Comparison of ENCODE assay signal across 12 mouse cellular contexts in genomic region chr14:16897747-16898544, GRCm38 (mm10).
DNase-seq lines count a peak whose midpoint lies in the region; ATAC-seq and TF ChIP-seq lines count a peak whose summit lies in the region.
"Had no signal": no experiment of that assay in that cellular context is flagged by ENCODE, and none has a peak within 500 bp of the region (broad histone marks: within the 10 kb centered on the region; RNA-seq: fewer than 3 reads in every experiment).

No protein-coding gene starts in this region.

- no peak for TF ChIP-seq CTCF in intestine, postnatal 0 days (IDR thresholded peaks at IDR 0.05; ENCODE audit: low read depth)
- no peak for TF ChIP-seq CTCF in midbrain, postnatal 0 days (IDR thresholded peaks at IDR 0.05)
- TF ChIP-seq CTCF in thymus, adult 2 months (IDR thresholded peaks at IDR 0.05; ENCODE audit: borderline replicate concordance, control insufficient read depth, extremely low read depth, insufficient read depth, low read length, poor library complexity) = no peak

- ATAC-seq in intestine, embryonic 14.5 days (replicated peaks; ENCODE audit: low FRiP score, low TSS enrichment, low read depth) = 0 out of 2 replicates have a peak, but pooled peaks have one; percentile 53
- ATAC-seq in intestine, postnatal 0 days = no peak
- no peak for ATAC-seq in midbrain, postnatal 0 days (ENCODE audit: low FRiP score)
- ATAC-seq in midbrain, embryonic 13.5 days = no peak
- peak; percentile 55; the same call in 1 of the 2 replicates for ATAC-seq in intestine, embryonic 16.5 days
- ATAC-seq: activated CD4-positive, CD25-positive, alpha-beta regulatory T cell, adult 4 months had no signal

- TF ChIP-seq POLR2A in thymus, adult 2 months (IDR thresholded peaks at IDR 0.05; ENCODE audit: control insufficient read depth, extremely low read depth, insufficient read depth, low read length, poor library complexity) = no peak

- no peaks in the 10 kb centered on the region for H3K27me3 ChIP-seq in intestine, embryonic 14.5 days (replicated peaks; ENCODE audit: control insufficient read depth, insufficient read depth, low read length)
- H3K27me3 ChIP-seq in intestine, postnatal 0 days (replicated peaks; ENCODE audit: control insufficient read depth, insufficient read depth, low read length) = no peaks in the 10 kb centered on the region
- H3K27me3 ChIP-seq in midbrain, postnatal 0 days (ENCODE audit: insufficient read depth, low read length) = no peaks in the 10 kb centered on the region
- no peaks in the 10 kb centered on the region for H3K27me3 ChIP-seq in midbrain, embryonic 13.5 days
- H3K27me3 ChIP-seq in intestine, embryonic 16.5 days (replicated peaks; ENCODE audit: control insufficient read depth, insufficient read depth, low read length) = no peaks in the 10 kb centered on the region
- no peaks in the 10 kb centered on the region for H3K27me3 ChIP-seq in thymus, adult 2 months (ENCODE audit: control insufficient read depth, insufficient read depth, low read length)

- H3K4me3 ChIP-seq in intestine, embryonic 14.5 days (ENCODE audit: low read depth, low read length) = no peak overlapping the region
- H3K4me3 ChIP-seq in intestine, postnatal 0 days (ENCODE audit: low read depth, low read length) = no peak overlapping the region
- H3K4me3 ChIP-seq in midbrain, postnatal 0 days (ENCODE audit: low read depth, low read length) = no peak overlapping the region
- H3K4me3 ChIP-seq in midbrain, embryonic 13.5 days (replicated peaks) = no peak overlapping the region
- H3K4me3 ChIP-seq in intestine, embryonic 16.5 days (ENCODE audit: low read length) = no peak overlapping the region
- H3K4me3 ChIP-seq in thymus, adult 2 months (ENCODE audit: control insufficient read depth, insufficient read depth, low read length) = no peak overlapping the region

- intact Hi-C loops in heart, postnatal 36 days (cut with DNase I) = no loop called here

- no peaks in the 10 kb centered on the region for H3K9me3 ChIP-seq in intestine, embryonic 14.5 days (ENCODE audit: control insufficient read depth, low read length)
- H3K9me3 ChIP-seq in intestine, postnatal 0 days (ENCODE audit: control insufficient read depth) = no peaks in the 10 kb centered on the region
- no peaks in the 10 kb centered on the region for H3K9me3 ChIP-seq in midbrain, postnatal 0 days (ENCODE audit: low read length)
- no peaks in the 10 kb centered on the region for H3K9me3 ChIP-seq in midbrain, embryonic 13.5 days
- no peaks in the 10 kb centered on the region for H3K9me3 ChIP-seq in intestine, embryonic 16.5 days (ENCODE audit: control insufficient read depth, low read length)

- 0 out of 2 replicates have a peak, but pooled peaks cover 6% of the 10 kb centered on the region for H3K4me1 ChIP-seq in intestine, embryonic 14.5 days (replicated peaks; ENCODE audit: control insufficient read depth, insufficient read depth, low read length)
- H3K4me1 ChIP-seq in intestine, postnatal 0 days (replicated peaks; ENCODE audit: control insufficient read depth, insufficient read depth, low read length) = no peaks in the 10 kb centered on the region
- no peaks in the 10 kb centered on the region for H3K4me1 ChIP-seq in midbrain, postnatal 0 days (ENCODE audit: insufficient read depth, low read length)
- no peaks in the 10 kb centered on the region; the same call in 1 of the 2 replicates for H3K4me1 ChIP-seq in midbrain, embryonic 13.5 days (replicated peaks)
- H3K4me1 ChIP-seq in intestine, embryonic 16.5 days (ENCODE audit: control insufficient read depth, insufficient read depth, low read length) = peaks cover 10% of the 10 kb centered on the region
- H3K4me1 ChIP-seq in thymus, adult 2 months (replicated peaks; ENCODE audit: control insufficient read depth, insufficient read depth, low read length) = no peaks in the 10 kb centered on the region

- H3K4me2 ChIP-seq in intestine, embryonic 14.5 days (ENCODE audit: low read length) = no peak overlapping the region
- H3K4me2 ChIP-seq in intestine, postnatal 0 days (replicated peaks; ENCODE audit: low read depth) = no peak overlapping the region
- no peak overlapping the region for H3K4me2 ChIP-seq in midbrain, postnatal 0 days (ENCODE audit: low read depth, low read length, poor library complexity, severe bottlenecking)
- H3K4me2 ChIP-seq in midbrain, embryonic 13.5 days (replicated peaks) = no peak overlapping the region
- no peak overlapping the region for H3K4me2 ChIP-seq in intestine, embryonic 16.5 days (ENCODE audit: low read depth, low read length)

- H3K9ac ChIP-seq in intestine, embryonic 14.5 days (ENCODE audit: low read length) = no peak overlapping the region
- no peak overlapping the region for H3K9ac ChIP-seq in intestine, postnatal 0 days (ENCODE audit: low read depth, low read length)
- H3K9ac ChIP-seq in midbrain, postnatal 0 days (replicated peaks; ENCODE audit: low read length, poor library complexity, severe bottlenecking) = no peak overlapping the region
- H3K9ac ChIP-seq in midbrain, embryonic 13.5 days (replicated peaks) = no peak overlapping the region
- H3K9ac ChIP-seq in intestine, embryonic 16.5 days (ENCODE audit: low read depth, low read length) = no peak overlapping the region

- WGBS in intestine, embryonic 14.5 days = 25% methylated on average over 3 of the region's 3 CpGs
- WGBS in intestine, postnatal 0 days = 33% methylated on average over 3 of the region's 3 CpGs
- 55% methylated on average over 3 of the region's 3 CpGs for WGBS in midbrain, postnatal 0 days
- 59% methylated on average over 3 of the region's 3 CpGs for WGBS in midbrain, embryonic 13.5 days
- WGBS in intestine, embryonic 16.5 days = 31% methylated on average over 3 of the region's 3 CpGs
- 84% methylated on average over 3 of the region's 3 CpGs for WGBS in thymus, adult 2 months

- no peak overlapping the region for H3K27ac ChIP-seq in intestine, embryonic 14.5 days (ENCODE audit: low read depth)
- no peak overlapping the region for H3K27ac ChIP-seq in intestine, postnatal 0 days (ENCODE audit: low read depth, low read length)
- no peak overlapping the region for H3K27ac ChIP-seq in midbrain, postnatal 0 days (ENCODE audit: low read depth, low read length)
- H3K27ac ChIP-seq in midbrain, embryonic 13.5 days = no peak overlapping the region
- H3K27ac ChIP-seq in intestine, embryonic 16.5 days (ENCODE audit: low read length) = no peak overlapping the region
- no peak overlapping the region for H3K27ac ChIP-seq in thymus, adult 2 months (ENCODE audit: control insufficient read depth, insufficient read depth, low read length)

- DNase-seq in intestine, embryonic 14.5 days (ENCODE audit: low spot score) = no peak
- peak; percentile 28 for DNase-seq in midbrain, postnatal 0 days (ENCODE audit: low spot score)
- DNase-seq in heart, postnatal 36 days = no peak
- DNase-seq in thymus, adult 2 months = no peak
- no peak for DNase-seq in left cerebral cortex, adult 11 months (ENCODE audit: low spot score)
- DNase-seq: heart, postnatal 10 days; lung, postnatal 36 days; right cerebral cortex, postnatal 25 days had no signal

- no peaks in the 10 kb centered on the region for H3K36me3 ChIP-seq in intestine, embryonic 14.5 days (ENCODE audit: control insufficient read depth, insufficient read depth, low read length)
- H3K36me3 ChIP-seq in intestine, postnatal 0 days (ENCODE audit: control insufficient read depth, insufficient read depth) = no peaks in the 10 kb centered on the region
- H3K36me3 ChIP-seq in midbrain, postnatal 0 days (ENCODE audit: insufficient read depth, low read length) = no peaks in the 10 kb centered on the region
- H3K36me3 ChIP-seq in midbrain, embryonic 13.5 days = no peaks in the 10 kb centered on the region
- no peaks in the 10 kb centered on the region for H3K36me3 ChIP-seq in intestine, embryonic 16.5 days (ENCODE audit: control insufficient read depth, insufficient read depth, low read length)
- no peaks in the 10 kb centered on the region for H3K36me3 ChIP-seq in thymus, adult 2 months (ENCODE audit: control insufficient read depth, insufficient read depth, low read length)

Comparison
In these comparisons a context has a peak if more than half of its experiments do, and no peak if none do; other contexts are left out.
1. ATAC-seq: peak in intestine, embryonic 14.5 days (single experiment) and intestine, embryonic 16.5 days (single experiment); none in intestine, postnatal 0 days (single experiment), midbrain, postnatal 0 days (single experiment) and midbrain, embryonic 13.5 days (single experiment).